Mouse (Mus musculus): Measurements from ENCODE around the gene Ggta1. TPM values are rescaled to one million over a fixed set of nuclear protein-coding genes. Genes with fewer than 3 reads are reported as not detected.

The Ggta1 gene
- polyA plus RNA-seq, 1 experiment from 2014 or later: 18.6 TPM

DNA sequence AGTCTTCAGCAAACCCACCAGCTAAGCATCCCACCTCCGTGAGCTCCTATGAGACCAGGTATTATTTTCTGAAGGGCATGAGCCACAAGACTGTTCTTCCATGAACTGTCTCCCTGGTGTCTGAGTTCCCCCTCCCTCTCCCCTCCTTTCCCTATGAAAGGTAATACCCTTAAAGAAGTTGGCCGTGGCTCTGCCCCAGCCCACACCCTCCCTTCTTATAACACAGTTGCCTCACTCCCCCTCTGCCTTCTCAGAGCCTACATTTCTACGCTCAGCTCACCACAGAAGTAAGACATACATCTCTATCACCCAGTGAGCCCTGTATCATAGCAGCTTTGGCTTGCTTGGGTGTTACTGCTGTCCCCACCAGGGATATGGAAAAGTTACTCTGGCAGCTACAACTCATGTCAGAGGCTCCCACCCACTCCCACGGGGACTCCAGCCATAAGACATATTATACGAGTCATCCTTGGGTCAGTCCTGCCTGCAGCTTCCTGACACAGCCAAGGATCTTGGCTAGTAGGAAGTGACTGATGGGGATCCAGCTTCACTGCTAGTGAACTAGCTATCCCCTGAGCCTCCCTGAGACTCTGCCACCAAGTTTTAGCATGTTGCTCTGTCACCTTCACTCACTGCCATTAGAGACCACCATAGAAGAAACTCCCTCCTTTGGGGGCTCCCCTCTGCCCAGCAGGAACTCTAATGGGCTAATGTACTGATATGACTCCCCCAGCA is 33.4 kb upstream of the Ggta1 start:
- ATAC-seq (replicated peaks; ENCODE audit: low FRiP score) (no peak), DNase-seq (ENCODE audit: low spot score) (no peak)
- H3K4me2 ChIP-seq: no peak overlapping the region
- no peak overlapping the region for H3K4me3 ChIP-seq (ENCODE audit: low read depth, low read length)
- no peaks in the 10 kb centered on the region for H3K9me3 ChIP-seq (ENCODE audit: control insufficient read depth, low read length)
- H3K9ac ChIP-seq (ENCODE audit: low read depth, low read length): no peak overlapping the region
- WGBS: 50% methylated on average over 5 of the region's 5 CpGs
- no peaks in the 10 kb centered on the region for H3K27me3 ChIP-seq (replicated peaks; ENCODE audit: control insufficient read depth, insufficient read depth, low read length)
- no peaks in the 10 kb centered on the region for H3K36me3 ChIP-seq (ENCODE audit: control insufficient read depth, insufficient read depth, low read length)
- peaks cover 15% of the 10 kb centered on the region for H3K4me1 ChIP-seq (replicated peaks; ENCODE audit: control insufficient read depth, insufficient read depth, low read length)
- H3K27ac ChIP-seq (ENCODE audit: low read depth, low read length): 0 out of 2 replicates have a peak overlapping the region, but pooled peaks have one; percentile 2

DNA sequence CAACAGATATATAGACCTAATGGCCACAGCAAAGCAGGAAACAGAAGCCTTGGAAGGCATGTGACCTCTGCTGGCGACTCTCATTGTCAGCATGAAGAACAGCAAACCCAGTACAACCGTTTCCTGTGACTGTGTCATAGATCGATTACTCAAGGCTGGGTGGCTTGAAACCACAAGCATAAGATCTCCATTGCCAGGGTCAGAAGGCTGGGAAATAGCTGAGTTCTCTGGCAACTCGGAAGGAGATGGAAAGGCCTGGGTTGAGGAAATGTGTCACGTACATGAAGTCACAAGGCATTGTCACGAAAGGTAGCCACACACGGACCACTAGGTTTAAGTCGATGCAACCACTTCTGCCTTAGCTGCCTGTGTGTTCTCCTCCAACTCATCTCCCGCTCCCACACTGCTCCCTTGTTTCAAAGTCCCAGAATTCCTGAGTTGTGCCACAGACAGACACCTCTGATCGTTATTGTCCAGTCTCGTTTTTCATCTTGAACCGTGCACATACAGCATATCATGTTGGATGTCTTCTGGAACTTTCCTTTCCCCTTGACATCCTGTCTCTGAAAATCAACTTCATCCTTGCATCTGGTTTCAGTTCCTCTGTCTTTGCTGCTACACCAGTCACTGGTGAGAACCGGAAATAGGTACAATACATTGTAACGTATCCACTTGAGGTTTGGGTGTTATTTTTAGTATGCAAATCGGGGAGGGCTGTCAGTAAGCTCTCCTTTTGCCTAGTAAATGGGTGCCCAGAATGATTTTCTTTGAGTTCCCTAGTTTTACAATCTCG is 32.7 kb upstream of the Ggta1 start:
- no peak overlapping the region for H3K27ac ChIP-seq (ENCODE audit: low read depth, low read length)

GRCm38 (mm10) chr2:35493566-35493965 is 30.5 kb upstream of the Ggta1 start:
- no peaks in the 10 kb centered on the region for H3K27me3 ChIP-seq (replicated peaks; ENCODE audit: control insufficient read depth, insufficient read depth, low read length)
- H3K9ac ChIP-seq (ENCODE audit: low read depth, low read length): no peak overlapping the region
- WGBS: 75% methylated on average over 7 of the region's 7 CpGs
- no peak overlapping the region for H3K4me2 ChIP-seq
- no peak overlapping the region for H3K27ac ChIP-seq (ENCODE audit: low read depth, low read length)
- DNase-seq (ENCODE audit: low spot score) (no peak), ATAC-seq (replicated peaks; ENCODE audit: low FRiP score) (no peak)
- no peaks in the 10 kb centered on the region for H3K36me3 ChIP-seq (ENCODE audit: control insufficient read depth, insufficient read depth, low read length)
- no peak overlapping the region for H3K4me3 ChIP-seq (ENCODE audit: low read depth, low read length)
- H3K9me3 ChIP-seq (ENCODE audit: control insufficient read depth, low read length): no peaks in the 10 kb centered on the region
- peaks cover 9% of the 10 kb centered on the region; the same call in 1 of the 2 replicates for H3K4me1 ChIP-seq (replicated peaks; ENCODE audit: control insufficient read depth, insufficient read depth, low read length)

More for the DNA sequence above, 32.7 kb upstream of the Ggta1 start:
- Histone ChIP-seq H3K4me1 (replicated peaks; ENCODE audit: control insufficient read depth, insufficient read depth, low read length) (peaks cover 17% of the 10 kb centered on the region), H3K9me3 (ENCODE audit: control insufficient read depth, low read length) (no peaks in the 10 kb centered on the region), H3K9ac (ENCODE audit: low read depth, low read length) (no peak overlapping the region), H3K27me3 (replicated peaks; ENCODE audit: control insufficient read depth, insufficient read depth, low read length) (no peaks in the 10 kb centered on the region), H3K36me3 (ENCODE audit: control insufficient read depth, insufficient read depth, low read length) (no peaks in the 10 kb centered on the region), H3K4me3 (ENCODE audit: low read depth, low read length) (no peak overlapping the region), H3K4me2 (no peak overlapping the region)
- DNase-seq (ENCODE audit: low spot score): no peak
- 43% methylated on average over 16 of the region's 16 CpGs for WGBS
- ATAC-seq (replicated peaks; ENCODE audit: low FRiP score): no peak

GRCm38 (mm10) chr2:35491151-35491550 is 28.1 kb upstream of the Ggta1 start:
- Histone ChIP-seq H3K4me1 (replicated peaks; ENCODE audit: control insufficient read depth, insufficient read depth, low read length) (peaks cover 17% of the 10 kb centered on the region; the same call in 1 of the 2 replicates), H3K9ac (ENCODE audit: low read depth, low read length) (no peak overlapping the region), H3K27me3 (replicated peaks; ENCODE audit: control insufficient read depth, insufficient read depth, low read length) (no peaks in the 10 kb centered on the region), H3K27ac (ENCODE audit: low read depth, low read length) (no peak overlapping the region), H3K36me3 (ENCODE audit: control insufficient read depth, insufficient read depth, low read length) (no peaks in the 10 kb centered on the region), H3K4me3 (ENCODE audit: low read depth, low read length) (no peak overlapping the region), H3K4me2 (no peak overlapping the region; the same call in 1 of the 2 replicates), H3K9me3 (ENCODE audit: control insufficient read depth, low read length) (no peaks in the 10 kb centered on the region)
- WGBS: 89% methylated on average over 24 of the region's 24 CpGs
- DNase-seq (ENCODE audit: low spot score) (no peak), ATAC-seq (replicated peaks; ENCODE audit: low FRiP score) (no peak)

DNA sequence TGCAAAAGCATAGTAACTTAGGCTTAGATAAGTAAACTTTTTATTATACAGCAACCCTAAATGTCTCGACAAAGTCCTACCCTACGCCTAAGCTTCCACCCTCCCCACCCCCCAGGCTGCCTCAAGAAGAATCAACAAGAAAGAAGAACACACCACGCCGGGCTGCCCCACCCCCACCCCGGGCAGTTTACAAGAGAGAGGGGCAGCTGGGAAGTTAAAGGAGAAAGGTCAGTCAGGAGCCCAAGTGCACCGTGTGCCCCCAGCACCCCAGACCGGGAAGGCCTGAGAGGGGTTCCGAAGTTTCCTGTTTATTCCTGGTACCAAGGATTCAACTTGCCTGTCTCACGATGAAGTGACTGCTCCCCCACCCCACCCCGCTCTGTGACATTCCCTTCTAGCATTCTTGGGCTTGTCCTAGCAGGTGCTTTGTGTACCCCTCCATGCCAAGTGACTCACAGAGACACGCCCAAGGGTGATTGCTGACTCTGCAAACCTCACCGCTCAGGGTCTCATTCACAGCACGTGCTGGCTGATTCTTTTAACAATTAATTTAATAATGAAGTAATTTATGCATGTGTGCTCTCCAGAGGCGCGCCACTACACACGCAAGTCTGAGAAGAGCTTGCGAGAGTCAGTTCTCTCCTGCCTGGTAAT is 27.6 kb upstream of the Ggta1 start:
- H3K4me2 ChIP-seq: peak overlapping the region; percentile 28
- H3K4me1 ChIP-seq (replicated peaks; ENCODE audit: control insufficient read depth, insufficient read depth, low read length): peaks cover 17% of the 10 kb centered on the region; the same call in 1 of the 2 replicates
- no peak overlapping the region for H3K27ac ChIP-seq (ENCODE audit: low read depth, low read length)
- H3K9ac ChIP-seq (ENCODE audit: low read depth, low read length): no peak overlapping the region
- 28% methylated on average over 17 of the region's 17 CpGs for whole genome bisulfite sequencing
- DNase-seq (ENCODE audit: low spot score): no peak
- ATAC-seq (replicated peaks; ENCODE audit: low FRiP score): no peak
- H3K4me3 ChIP-seq (ENCODE audit: low read depth, low read length): no peak overlapping the region
- H3K36me3 ChIP-seq (ENCODE audit: control insufficient read depth, insufficient read depth, low read length): no peaks in the 10 kb centered on the region
- H3K9me3 ChIP-seq (ENCODE audit: control insufficient read depth, low read length): no peaks in the 10 kb centered on the region
- no peaks in the 10 kb centered on the region for H3K27me3 ChIP-seq (replicated peaks; ENCODE audit: control insufficient read depth, insufficient read depth, low read length)

DNA sequence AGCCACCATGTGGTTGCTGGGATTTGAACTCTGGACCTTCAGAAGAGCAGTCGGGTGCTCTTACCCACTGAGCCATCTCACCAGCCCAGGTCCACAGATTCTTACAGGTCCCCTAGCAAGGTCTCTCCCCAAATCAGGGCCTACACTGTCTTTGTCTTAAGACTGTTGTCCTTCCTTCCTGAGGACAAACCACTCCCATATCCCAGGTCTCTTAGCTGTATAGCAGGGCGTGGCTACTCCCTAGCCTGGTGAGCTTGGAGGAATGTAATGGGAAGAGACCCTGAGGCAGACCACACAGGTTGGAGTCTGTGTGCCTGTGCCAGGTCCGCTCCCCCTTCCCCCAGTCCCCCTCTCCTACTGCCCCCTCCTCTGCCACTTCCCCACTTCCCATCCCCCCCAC is 24.7 kb upstream of the Ggta1 start:
- ATAC-seq (replicated peaks; ENCODE audit: low FRiP score): no peak
- no peak overlapping the region for H3K4me3 ChIP-seq (ENCODE audit: low read depth, low read length)
- no peak overlapping the region for H3K9ac ChIP-seq (ENCODE audit: low read depth, low read length)
- no peaks in the 10 kb centered on the region for H3K9me3 ChIP-seq (ENCODE audit: control insufficient read depth, low read length)
- H3K36me3 ChIP-seq (ENCODE audit: control insufficient read depth, insufficient read depth, low read length): no peaks in the 10 kb centered on the region
- DNase-seq (ENCODE audit: low spot score): no peak
- peaks cover 20% of the 10 kb centered on the region; the same call in 1 of the 2 replicates for H3K4me1 ChIP-seq (replicated peaks; ENCODE audit: control insufficient read depth, insufficient read depth, low read length)
- WGBS: 63% methylated on average over 3 of the region's 3 CpGs
- no peak overlapping the region for H3K27ac ChIP-seq (ENCODE audit: low read depth, low read length)
- no peak overlapping the region for H3K4me2 ChIP-seq
- H3K27me3 ChIP-seq (replicated peaks; ENCODE audit: control insufficient read depth, insufficient read depth, low read length): no peaks in the 10 kb centered on the region

DNA sequence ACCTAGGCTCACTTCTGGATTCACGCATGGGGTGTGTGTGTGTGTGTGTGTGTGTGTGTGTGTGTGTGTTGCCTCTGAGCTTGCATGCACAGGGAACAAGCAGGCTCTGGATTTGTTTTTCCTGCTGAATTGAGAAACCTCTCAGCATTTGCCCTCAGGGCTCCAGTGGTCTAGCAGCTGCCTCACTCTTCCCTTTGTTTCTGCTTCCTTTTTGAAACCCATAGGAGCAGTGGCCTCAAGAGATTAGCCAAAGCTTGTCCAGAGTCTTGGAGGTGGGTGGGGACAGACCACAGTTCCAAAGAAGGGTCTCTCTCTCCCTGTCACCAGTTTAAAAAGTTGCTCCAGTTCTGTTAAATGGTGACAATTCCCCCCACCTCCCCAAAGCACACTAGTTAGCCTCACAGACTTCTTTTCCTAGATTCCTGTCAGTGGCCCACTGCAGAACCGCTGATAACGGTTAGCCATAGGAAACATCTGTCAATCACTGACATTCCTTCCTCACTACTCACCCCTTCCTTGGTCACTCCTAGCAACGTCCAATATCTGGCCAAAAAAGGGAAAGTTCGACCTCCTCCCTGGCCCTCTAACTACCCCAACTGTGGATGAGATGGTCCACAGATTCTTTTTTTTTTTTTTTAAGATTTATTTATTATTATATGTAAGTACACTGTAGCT is 24.1 kb upstream of the Ggta1 start:
- 15% methylated on average over 5 of the region's 5 CpGs for WGBS
- H3K4me1 ChIP-seq (replicated peaks; ENCODE audit: control insufficient read depth, insufficient read depth, low read length): peaks cover 22% of the 10 kb centered on the region; the same call in 1 of the 2 replicates
- H3K36me3 ChIP-seq (ENCODE audit: control insufficient read depth, insufficient read depth, low read length): no peaks in the 10 kb centered on the region
- no peaks in the 10 kb centered on the region for H3K27me3 ChIP-seq (replicated peaks; ENCODE audit: control insufficient read depth, insufficient read depth, low read length)
- H3K4me3 ChIP-seq (ENCODE audit: low read depth, low read length): no peak overlapping the region
- H3K9ac ChIP-seq (ENCODE audit: low read depth, low read length): no peak overlapping the region
- H3K9me3 ChIP-seq (ENCODE audit: control insufficient read depth, low read length): no peaks in the 10 kb centered on the region
- no peak overlapping the region for H3K4me2 ChIP-seq
- H3K27ac ChIP-seq (ENCODE audit: low read depth, low read length): no peak overlapping the region
- no peak; the same call in 1 of the 2 replicates for ATAC-seq (replicated peaks; ENCODE audit: low FRiP score)
- no peak for DNase-seq (ENCODE audit: low spot score)

DNA sequence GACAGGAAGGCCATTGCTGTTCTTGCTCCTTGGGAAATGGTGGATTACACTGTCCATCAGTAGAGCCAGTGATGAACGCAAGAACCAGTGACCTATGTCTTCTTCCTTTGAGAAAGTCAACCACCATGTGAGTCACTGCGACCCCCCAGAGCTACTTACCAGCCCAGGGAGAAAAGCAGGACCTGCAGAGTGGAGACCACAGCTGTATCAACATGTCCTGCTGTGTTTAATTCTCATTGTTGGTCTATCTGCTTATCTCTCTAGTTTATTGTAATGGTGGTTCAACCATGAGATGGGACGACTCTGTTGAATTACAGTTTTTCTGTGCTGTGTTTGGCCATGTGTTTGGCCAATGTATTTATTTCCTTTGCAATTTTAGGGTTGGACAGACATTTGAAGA is 21.1 kb upstream of the Ggta1 start:
- no peak overlapping the region for H3K4me2 ChIP-seq
- peaks cover 31% of the 10 kb centered on the region for H3K4me1 ChIP-seq (replicated peaks; ENCODE audit: control insufficient read depth, insufficient read depth, low read length)
- H3K27ac ChIP-seq (ENCODE audit: low read depth, low read length): no peak overlapping the region
- H3K9ac ChIP-seq (ENCODE audit: low read depth, low read length): no peak overlapping the region
- no peaks in the 10 kb centered on the region for H3K27me3 ChIP-seq (replicated peaks; ENCODE audit: control insufficient read depth, insufficient read depth, low read length)
- H3K9me3 ChIP-seq (ENCODE audit: control insufficient read depth, low read length): no peaks in the 10 kb centered on the region
- 79% methylated on average over 3 of the region's 3 CpGs for WGBS
- H3K4me3 ChIP-seq (ENCODE audit: low read depth, low read length): no peak overlapping the region
- ATAC-seq (replicated peaks; ENCODE audit: low FRiP score) (no peak), DNase-seq (ENCODE audit: low spot score) (no peak)
- no peaks in the 10 kb centered on the region for H3K36me3 ChIP-seq (ENCODE audit: control insufficient read depth, insufficient read depth, low read length)

All from liver, embryonic 11.5 days (tissue).